Mouse (Mus musculus) hindbrain, embryonic 11.5 days (tissue): ENCODE data around the gene Sik2. TPM values are rescaled to one million over a fixed set of nuclear protein-coding genes. Genes with fewer than 3 reads are reported as not detected.

Experiments used
- ATAC-seq: fragments of 200-750 bp; cut with Nextera tagmentation; 2 replicates; pipeline ENCODE4 v1.8.0; 2017; ENCODE audit warnings: mild to moderate bottlenecking, moderate TSS enrichment, moderate library complexity; ENCODE audit not compliant: low FRiP score
- DNase-seq: peaks from one replicate; pipeline ENCODE4 v3.0.0-alpha.2; 2015; ENCODE audit warnings: low spot score
- H3K27ac ChIP-seq: fragments of 300-500 bp; sonication (generic); 2 replicates; pipeline ENCODE4 v1.5.1; 2014; ENCODE audit warnings: mild to moderate bottlenecking, low read depth, low read length
- H3K27me3 ChIP-seq: fragments of 300-500 bp; sonication (generic); 2 replicates; pipeline ENCODE4 v1.6.1; 2014; ENCODE audit warnings: mild to moderate bottlenecking, low read length, moderate library complexity, mixed read lengths; ENCODE audit not compliant: control insufficient read depth, insufficient read depth
- H3K36me3 ChIP-seq: fragments of 300-500 bp; sonication (generic); 2 replicates; pipeline ENCODE4 v1.6.1; 2014; ENCODE audit warnings: mild to moderate bottlenecking, low read length, moderate library complexity, mixed read lengths; ENCODE audit not compliant: control insufficient read depth, insufficient read depth
- H3K4me1 ChIP-seq: fragments of 300-500 bp; sonication (generic); replicated peaks from 2 replicates; pipeline ENCODE4 v1.6.1; 2014; ENCODE audit warnings: low read length, mixed read lengths; ENCODE audit not compliant: control insufficient read depth, insufficient read depth
- H3K4me2 ChIP-seq: fragments of 300-500 bp; sonication (generic); replicated peaks from 2 replicates; pipeline ENCODE4 v1.6.1; 2014; ENCODE audit warnings: mild to moderate bottlenecking, low read depth, low read length
- H3K4me3 ChIP-seq: fragments of 300-500 bp; sonication (generic); 2 replicates; pipeline ENCODE4 v1.5.1; 2014; ENCODE audit warnings: low read depth, low read length
- H3K9ac ChIP-seq: fragments of 300-500 bp; sonication (generic); 2 replicates; pipeline ENCODE4 v1.6.1; 2014; ENCODE audit warnings: low read depth, low read length
- H3K9me3 ChIP-seq: fragments of 300-500 bp; sonication (generic); 2 replicates; pipeline ENCODE4 v1.6.1; 2016; ENCODE audit warnings: low read length; ENCODE audit not compliant: control insufficient read depth
- WGBS: fragments of 180-500 bp; shearing (Covaris S2); extraction: QIAGEN DNeasy Blood & Tissue Kit; methylation state at CpG from one replicate; pipeline ENCODE4 v1.1.7; 2014; 5-methylcytosine and 5-hydroxymethylcytosine counted together
- polyA plus RNA-seq: library from polyadenylated mRNA; unstranded; fragments of >200 nt; fragmentation: Nextera tagmentation; extraction: Ambion mirVana; gene quantifications from 2 replicates; pipeline ENCODE4 v1.2.1, GENCODE M21; 2014

Gene Sik2
- polyA plus RNA-seq: 14.3 and 15.0 TPM in 2 replicates

DNA sequence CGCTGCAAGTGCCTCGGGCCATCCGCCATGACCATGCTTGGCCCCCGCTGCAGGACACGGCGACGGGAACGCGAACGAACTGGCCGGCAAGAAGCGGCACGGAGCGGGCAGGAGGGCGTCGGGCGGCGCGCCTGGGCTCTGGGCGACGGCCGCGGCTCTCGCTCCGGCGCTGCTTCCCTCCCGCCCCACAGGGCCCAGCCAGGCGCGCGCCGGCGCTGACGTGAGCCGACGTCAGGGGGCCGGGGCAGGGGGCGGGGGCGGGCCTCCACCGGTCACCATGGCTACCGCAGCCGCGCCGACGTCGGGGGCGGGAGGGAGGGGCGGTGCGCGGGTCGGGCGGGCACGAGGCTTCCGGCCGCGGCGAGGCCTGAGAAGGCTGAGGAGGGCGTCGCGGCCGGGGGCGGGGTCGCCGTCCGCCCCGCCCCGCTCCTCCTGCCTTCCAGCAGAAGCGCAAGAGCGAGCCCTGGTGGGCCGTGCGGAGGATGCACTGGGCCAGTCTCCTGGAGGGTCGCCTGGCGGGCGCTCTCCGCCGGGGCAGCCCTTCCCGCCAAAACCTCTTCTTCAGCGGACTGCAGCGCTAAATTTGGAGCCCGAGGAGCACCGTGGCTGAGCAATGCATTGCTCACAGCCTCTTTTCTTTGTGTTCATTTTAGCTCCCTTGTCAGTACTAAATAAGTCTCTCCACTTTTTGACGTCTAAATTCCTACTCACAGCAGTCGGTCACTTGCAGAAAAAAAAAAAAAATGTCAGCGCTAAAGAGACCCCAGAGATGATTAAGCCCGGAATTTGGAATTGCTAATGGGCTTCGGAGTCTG, at the start of gene Sik2:
Gene Sik2, minus strand, starts transcription at position 233 of the 815 bp plus-strand sequence.
- Histone ChIP-seq H3K4me3 (peak within 1 kb of the TSS; percentile 83), H3K27me3 (no peaks in the 10 kb centered on the region), H3K4me2 (peak within 1 kb of the TSS; percentile 49), H3K27ac (peak within 1 kb of the TSS; percentile 56), H3K9me3 (no peaks in the 10 kb centered on the region), H3K36me3 (no peaks in the 10 kb centered on the region), H3K4me1 (no peaks in the 10 kb centered on the region), H3K9ac (peak within 1 kb of the TSS; percentile 82)
- peak; percentile 97 for ATAC-seq
- DNase-seq: peak; percentile 98
- WGBS: under 1% methylated on average over 43 of the region's 85 CpGs

DNA sequence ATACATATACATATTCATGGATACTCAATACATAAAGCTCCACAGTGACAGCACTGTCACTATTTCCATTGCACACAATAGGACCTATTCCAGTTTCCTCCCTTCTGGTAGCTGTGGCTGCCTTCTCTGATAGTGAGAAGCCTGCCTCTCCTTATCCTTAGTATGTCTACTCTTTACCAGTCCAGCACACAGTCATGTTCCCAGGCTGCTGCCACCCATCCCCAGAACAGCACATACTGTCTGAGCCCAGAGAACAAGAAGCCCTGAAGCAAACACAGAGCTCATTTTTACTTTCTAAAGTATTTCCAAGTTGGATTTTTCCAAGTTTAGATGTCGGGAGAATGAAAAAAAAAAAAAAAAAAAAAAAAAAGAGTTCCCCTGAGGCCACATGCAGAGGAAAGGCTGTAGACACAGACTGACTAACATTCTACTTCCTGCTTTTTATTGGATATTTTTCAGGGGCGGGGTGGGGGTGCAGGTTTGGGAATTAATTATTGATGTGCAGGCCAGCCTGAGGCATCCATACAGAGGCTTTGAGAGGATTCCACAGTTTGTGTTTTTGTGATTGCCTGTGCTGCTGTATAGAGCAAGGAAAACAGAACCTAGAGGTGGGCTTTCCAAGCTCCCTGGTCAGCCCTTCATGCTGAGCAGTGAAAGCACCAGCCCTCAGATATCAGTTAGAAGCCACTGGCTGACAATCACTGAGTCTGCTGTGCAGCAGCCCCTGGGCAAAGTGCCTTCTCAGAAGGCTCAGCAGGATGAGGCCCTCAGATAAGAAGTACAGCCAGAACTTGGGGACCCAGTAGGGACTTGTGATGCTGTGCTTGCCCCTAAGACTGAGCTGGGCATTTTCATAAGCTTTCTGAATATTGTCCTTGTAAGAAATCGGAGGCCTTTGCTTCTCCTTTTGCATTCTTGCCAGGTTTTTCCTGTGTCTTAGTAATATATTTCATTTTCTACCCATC, 47.8 kb upstream of the Sik2 start:
- H3K4me1 ChIP-seq: no peaks in the 10 kb centered on the region
- no peaks in the 10 kb centered on the region for H3K9me3 ChIP-seq
- ATAC-seq (no peak), DNase-seq (no peak)
- H3K4me3 ChIP-seq: no peak overlapping the region
- WGBS: 66% methylated on average over 3 of the region's 3 CpGs
- H3K27me3 ChIP-seq: no peaks in the 10 kb centered on the region
- H3K9ac ChIP-seq: no peak overlapping the region
- no peak overlapping the region for H3K27ac ChIP-seq
- H3K36me3 ChIP-seq: no peaks in the 10 kb centered on the region
- no peak overlapping the region for H3K4me2 ChIP-seq

GRCm38 (mm10) chr9:51052180-51052579, 43.3 kb upstream of the Sik2 start:
- Histone ChIP-seq H3K4me3 (no peak overlapping the region), H3K36me3 (no peaks in the 10 kb centered on the region), H3K4me1 (no peaks in the 10 kb centered on the region), H3K27me3 (no peaks in the 10 kb centered on the region), H3K4me2 (no peak overlapping the region), H3K27ac (no peak overlapping the region), H3K9ac (no peak overlapping the region), H3K9me3 (no peaks in the 10 kb centered on the region)
- ATAC-seq (no peak), DNase-seq (no peak)
- 70% methylated on average over 3 of the region's 3 CpGs for WGBS

DNA sequence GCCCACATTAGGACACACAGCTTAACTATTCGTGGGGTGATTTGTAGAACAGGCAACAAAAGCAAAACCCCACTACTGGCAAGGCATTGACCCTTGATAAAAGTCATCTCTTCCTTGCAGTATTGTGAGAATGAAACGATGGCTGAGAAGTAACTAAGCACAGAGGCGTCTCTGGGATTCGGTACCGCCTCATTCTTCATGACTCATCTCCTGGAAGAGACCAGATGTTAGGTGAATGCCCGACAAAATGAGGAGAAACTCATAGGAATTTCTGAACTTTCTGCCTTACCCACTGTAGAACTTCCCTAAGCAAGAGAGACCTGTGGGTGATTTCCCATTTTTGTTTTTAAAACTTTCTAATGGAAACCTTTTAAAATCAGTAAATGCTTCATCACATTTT, 33.3 kb upstream of the Sik2 start:
- DNase-seq (no peak), ATAC-seq (no peak)
- Histone ChIP-seq H3K4me3 (no peak overlapping the region), H3K27ac (no peak overlapping the region), H3K4me2 (no peak overlapping the region), H3K27me3 (no peaks in the 10 kb centered on the region), H3K9ac (no peak overlapping the region), H3K36me3 (no peaks in the 10 kb centered on the region), H3K4me1 (no peaks in the 10 kb centered on the region), H3K9me3 (no peaks in the 10 kb centered on the region)
- 84% methylated on average over 6 of the region's 6 CpGs for WGBS

GRCm38 (mm10) chr9:51041491-51041980, 32.7 kb upstream of the Sik2 start:
- DNase-seq (no peak), ATAC-seq (no peak)
- Histone ChIP-seq H3K4me2 (no peak overlapping the region), H3K27me3 (no peaks in the 10 kb centered on the region), H3K27ac (no peak overlapping the region), H3K9me3 (no peaks in the 10 kb centered on the region), H3K4me3 (no peak overlapping the region), H3K9ac (no peak overlapping the region), H3K4me1 (no peaks in the 10 kb centered on the region), H3K36me3 (no peaks in the 10 kb centered on the region)
- WGBS: 91% methylated on average over 7 of the region's 7 CpGs

- no peak for ATAC-seq
- WGBS: 86% methylated on average over 3 of the region's 3 CpGs
- DNase-seq: no peak
Observed at GRCm38 (mm10) chr9:51032785-51033529, 24.1 kb upstream of the Sik2 start.

GRCm38 (mm10) chr9:51032291-51032690, 23.4 kb upstream of the Sik2 start:
- Histone ChIP-seq H3K4me2 (no peak overlapping the region), H3K36me3 (no peaks in the 10 kb centered on the region), H3K9ac (no peak overlapping the region), H3K27me3 (no peaks in the 10 kb centered on the region), H3K27ac (no peak overlapping the region), H3K4me1 (no peaks in the 10 kb centered on the region), H3K4me3 (no peak overlapping the region), H3K9me3 (no peaks in the 10 kb centered on the region)
- ATAC-seq: no peak
- DNase-seq: no peak
- 71% methylated on average over 8 of the region's 8 CpGs for WGBS

More at GRCm38 (mm10) chr9:51032785-51033529, 24.1 kb upstream of the Sik2 start:
- H3K36me3 ChIP-seq: no peaks in the 10 kb centered on the region
- H3K27me3 ChIP-seq: no peaks in the 10 kb centered on the region
- no peak overlapping the region for H3K9ac ChIP-seq
- no peaks in the 10 kb centered on the region for H3K4me1 ChIP-seq
- H3K4me2 ChIP-seq: no peak overlapping the region
- no peak overlapping the region for H3K4me3 ChIP-seq
- no peak overlapping the region for H3K27ac ChIP-seq
- H3K9me3 ChIP-seq: no peaks in the 10 kb centered on the region

- no peak for DNase-seq
- ATAC-seq: no peak
- 79% methylated on average over 6 of the region's 6 CpGs for WGBS
Observed at GRCm38 (mm10) chr9:51031603-51032002, 22.7 kb upstream of the Sik2 start.

More at GRCm38 (mm10) chr9:51031603-51032002, 22.7 kb upstream of the Sik2 start:
- no peak overlapping the region for H3K4me2 ChIP-seq
- H3K27me3 ChIP-seq: no peaks in the 10 kb centered on the region
- no peaks in the 10 kb centered on the region for H3K9me3 ChIP-seq
- H3K27ac ChIP-seq: no peak overlapping the region
- no peak overlapping the region for H3K9ac ChIP-seq
- H3K36me3 ChIP-seq: no peaks in the 10 kb centered on the region
- no peaks in the 10 kb centered on the region for H3K4me1 ChIP-seq
- H3K4me3 ChIP-seq: no peak overlapping the region
